Mouse (Mus musculus) right cerebral cortex, postnatal 25 days (tissue): ENCODE measurements around the gene Mcfd2.
"Not testable (repeated sequence)": the region's sequence is repeated elsewhere in the genome, so short reads cannot be mapped to it uniquely, and the experiment has no call there.

Source experiments
- DNase-seq: peaks from one replicate; pipeline ENCODE4 v3.0.0; 2022

The Mcfd2 gene

DNA sequence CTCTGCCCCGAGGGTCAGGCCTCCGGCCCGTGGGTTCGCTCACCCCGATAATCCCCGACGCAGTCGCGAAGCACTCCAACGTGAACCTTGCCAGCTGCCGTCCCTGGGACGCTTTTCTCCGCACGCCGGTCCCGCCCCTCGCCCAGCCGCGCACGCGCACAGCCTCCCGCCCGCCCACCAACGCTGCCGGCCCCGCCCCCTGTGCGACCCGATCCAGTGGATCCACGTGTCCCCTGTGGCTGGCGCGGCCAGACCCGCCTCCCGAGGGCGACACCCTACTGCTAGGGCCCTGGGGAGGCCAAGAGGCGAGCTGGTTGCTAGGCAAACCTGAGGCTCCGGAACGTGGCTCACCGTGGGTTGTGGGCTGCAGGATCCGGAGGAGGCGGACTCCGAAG, at the start of gene Mcfd2:
Gene Mcfd2 (minus strand): TSS at position 144 of the 395 bp plus-strand sequence.
- peak; percentile 90 for DNase-seq

DNA sequence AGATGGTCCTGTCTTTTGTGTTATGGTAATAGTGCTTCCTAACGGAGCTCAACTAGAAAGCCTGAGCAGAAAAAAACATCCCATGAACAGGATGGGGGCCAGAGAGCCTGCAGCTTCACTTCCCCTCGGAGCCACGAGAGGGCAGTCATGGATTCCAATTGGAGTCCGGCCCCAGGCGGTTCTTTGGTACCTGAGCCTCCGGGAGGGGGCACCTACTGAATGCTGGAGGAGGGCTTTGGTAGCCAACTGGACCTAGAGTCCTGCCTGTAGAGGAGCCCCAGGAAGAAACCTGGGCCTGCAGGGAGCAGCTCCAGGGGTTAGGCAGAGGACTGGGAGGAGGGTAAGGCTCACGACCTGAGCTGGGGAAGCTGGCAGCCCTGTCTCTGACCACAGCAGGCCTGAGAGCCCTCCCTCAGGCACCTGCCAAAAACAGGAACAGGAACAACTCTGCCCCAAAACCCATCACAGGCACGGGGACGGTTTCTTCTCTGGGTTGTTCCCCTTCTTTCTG, 49.3 kb upstream of the Mcfd2 start:
- peak; percentile 89 for DNase-seq

DNA sequence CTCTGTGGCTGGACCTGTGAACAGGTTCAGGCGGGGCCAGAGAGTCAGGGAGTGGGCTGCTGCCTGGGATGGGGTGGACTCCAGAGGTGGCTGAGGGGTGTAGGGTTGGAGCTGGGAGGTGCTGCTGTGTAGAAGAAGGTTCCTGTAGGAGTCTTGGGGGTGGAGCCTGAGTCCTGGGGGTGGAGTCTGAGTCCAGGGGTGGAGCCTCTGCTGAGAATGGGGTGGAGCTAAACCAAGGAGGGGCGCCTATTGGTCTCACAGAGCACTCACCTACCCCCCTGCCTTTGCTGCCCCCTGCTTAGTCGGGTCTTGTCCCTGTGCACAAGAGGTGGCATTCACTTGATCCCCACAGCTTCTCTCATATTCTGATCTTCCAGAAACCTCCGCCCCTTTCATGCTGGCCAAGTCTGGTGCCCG, 48.8 kb upstream of the Mcfd2 start:
- DNase-seq: no peak

DNA sequence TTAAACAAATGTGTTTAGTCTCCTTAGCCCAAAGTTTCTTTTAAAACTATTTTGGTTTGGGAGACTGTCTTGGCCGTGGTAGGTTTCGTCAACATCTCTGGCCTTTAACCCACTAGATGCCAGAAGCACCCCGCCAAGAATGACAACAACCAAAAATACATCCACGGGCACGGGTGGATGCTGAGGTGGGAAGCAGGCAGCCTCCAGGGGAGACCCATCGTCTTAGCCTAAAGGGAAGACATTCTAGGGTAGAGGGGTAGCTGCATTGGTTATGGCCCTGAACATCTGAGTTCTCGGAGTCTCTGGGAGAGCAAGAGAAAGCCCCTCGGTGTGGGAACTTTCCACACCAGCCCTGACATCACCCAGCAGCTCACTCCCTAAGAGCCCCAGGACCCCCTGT, 48.4 kb upstream of the Mcfd2 start:
- DNase-seq: no peak

DNA sequence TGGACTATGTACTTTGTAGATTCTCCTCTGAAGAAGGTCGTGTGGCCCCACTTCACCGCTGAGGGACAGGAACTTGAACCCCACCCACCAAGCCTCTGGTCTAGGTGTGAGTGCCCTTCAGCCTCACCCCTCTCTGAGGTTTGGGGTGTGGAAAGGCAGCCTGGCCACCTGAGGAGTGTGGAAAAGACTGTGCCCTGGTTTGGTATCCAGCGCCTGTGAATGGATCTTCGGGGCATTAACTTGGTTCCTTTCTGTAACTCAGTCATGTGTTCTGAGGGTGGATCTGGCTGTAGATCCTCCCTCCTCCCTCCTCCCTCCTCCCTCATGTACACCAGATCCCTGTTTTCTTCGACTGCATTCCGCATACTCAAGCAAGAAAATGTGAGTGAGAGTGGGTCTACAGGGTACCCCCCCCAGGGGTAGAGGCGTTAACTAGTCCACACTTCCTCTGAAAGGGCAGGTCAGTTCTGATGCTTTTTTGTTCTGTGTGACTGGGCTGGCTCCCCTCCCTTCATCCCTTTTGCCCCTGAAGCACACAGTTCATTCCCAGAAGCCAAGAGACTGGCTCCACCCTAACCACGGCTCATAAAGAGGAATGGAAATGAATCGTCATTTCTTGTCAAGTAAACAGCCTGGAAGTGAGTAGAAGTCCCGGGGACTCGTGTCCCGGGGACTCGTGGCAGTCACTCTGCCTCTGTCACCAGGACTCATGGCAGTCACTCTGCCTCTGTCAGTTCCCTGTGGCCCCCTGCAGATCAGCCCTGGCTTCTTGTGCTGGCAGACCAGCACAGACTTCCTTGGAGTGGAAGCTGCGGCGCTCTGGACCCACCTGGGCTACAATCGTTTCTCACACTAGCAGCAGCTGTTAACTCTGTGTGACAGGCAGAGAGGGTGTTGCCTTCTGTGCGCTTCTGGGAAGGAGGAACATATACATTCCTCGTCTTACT, 47.5 kb upstream of the Mcfd2 start:
- no peak for DNase-seq

DNA sequence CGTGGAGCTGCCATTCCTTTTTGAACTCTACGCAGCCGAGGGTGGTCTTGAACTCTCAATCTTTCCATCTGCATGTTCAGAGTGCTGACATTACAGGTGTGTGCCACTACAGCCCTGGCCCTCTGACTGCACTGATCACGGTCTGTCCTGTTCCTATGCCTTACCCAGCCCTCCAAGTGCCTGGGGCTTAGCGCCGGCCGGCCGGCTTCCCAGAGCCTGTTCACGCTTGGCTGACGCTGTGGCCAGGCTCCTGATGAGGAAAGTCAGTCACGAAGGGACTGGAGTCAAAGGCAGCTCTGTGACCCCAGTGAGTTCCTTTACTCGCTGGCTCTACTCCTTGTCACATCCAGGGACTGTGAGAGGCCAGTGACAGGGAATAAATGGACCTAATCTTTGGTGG, 46.6 kb upstream of the Mcfd2 start:
- no peak for DNase-seq

DNA sequence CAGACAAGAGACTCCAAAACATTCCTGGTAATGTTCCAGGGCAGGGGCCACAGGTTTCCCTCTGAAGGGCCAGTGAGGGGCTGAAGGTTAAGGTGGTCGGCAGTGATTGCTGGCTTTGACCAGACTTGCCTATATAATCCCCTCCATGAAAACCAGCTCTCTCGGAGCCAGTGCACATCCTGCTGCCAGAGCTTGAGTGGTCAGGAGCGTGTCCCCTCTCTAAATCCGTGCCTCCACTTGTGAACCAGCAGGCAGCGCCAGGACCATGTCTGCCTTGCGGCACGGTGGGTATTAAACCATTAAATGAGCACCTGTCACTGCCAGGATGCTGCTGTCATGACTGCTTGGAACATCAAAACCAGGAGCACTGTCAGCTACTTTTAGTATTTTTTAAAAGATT, 44.8 kb upstream of the Mcfd2 start:
- DNase-seq: no peak

DNA sequence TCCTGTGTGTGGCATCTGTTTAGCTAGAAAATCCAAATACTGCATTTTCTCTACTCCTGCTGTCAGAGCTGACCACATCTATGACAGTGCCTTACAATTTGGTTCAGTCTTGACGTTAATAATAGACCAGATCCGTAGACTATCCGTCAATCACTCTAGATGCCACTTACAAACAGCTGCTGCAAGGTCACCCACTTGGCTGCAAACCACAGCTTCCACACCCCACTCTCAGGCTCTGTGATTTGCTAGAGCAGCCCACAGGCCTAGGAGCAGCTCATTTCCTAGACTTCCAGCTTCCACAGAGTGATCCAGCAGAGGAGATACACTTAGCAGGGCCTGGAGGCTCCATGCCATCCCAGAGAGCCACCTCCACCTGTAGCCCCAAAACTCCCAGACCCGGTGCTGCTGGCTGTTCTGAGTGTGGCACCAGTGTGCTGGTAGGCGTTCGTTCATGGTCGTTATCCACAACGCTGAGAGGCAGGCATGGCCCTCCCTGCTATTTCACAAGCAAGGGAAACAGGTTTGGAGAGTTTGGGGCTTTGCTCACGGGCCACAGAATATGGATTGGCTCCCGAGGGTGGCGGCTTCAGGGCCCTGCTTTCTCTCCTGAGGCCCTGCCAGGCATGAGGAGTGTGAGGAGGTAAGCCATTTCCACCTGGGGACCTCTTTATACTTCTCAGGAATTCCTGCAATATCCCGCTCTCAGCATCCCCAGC, 43.5 kb upstream of the Mcfd2 start:
- no peak for DNase-seq

DNA sequence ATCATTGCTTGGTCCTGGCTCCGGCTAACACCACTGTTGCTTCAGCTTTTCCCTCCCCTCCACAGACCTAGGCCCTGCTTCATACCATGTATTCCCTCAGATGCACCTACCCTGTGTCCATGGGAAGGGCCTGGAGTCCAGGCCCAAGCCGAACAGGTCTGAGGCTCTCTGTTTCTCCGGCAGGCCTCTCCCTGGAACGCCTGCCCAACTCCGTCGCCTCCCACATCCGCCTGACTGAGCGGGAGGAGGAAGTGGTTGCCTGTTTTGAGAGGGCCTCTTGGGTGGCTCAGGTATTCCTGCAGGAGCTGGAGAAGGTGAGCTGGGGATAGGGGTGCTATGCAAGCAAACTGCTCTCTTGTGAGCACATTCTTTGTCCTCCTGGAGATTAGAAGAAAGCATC, 41.0 kb upstream of the Mcfd2 start:
- no peak for DNase-seq

DNA sequence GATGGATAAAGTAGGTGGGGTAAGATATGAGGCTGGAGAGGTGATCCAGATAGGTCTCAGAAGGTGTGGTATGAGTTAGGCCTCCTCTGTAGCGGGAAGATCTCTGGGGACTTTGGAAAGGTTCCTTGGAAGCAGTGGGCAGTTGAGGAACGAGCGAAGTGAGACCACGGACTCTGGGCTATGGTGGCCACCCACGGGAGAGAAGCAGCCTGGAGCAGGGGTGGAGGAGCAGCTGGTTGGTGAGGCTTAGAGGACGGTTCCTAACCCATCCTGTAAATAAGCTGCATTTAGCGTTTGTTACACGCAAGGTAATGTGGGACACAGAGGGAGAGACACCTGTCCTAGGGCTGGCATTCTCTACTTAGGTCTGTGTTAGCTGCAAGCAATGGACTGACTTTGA, 39.3 kb upstream of the Mcfd2 start:
- DNase-seq: no peak

DNA sequence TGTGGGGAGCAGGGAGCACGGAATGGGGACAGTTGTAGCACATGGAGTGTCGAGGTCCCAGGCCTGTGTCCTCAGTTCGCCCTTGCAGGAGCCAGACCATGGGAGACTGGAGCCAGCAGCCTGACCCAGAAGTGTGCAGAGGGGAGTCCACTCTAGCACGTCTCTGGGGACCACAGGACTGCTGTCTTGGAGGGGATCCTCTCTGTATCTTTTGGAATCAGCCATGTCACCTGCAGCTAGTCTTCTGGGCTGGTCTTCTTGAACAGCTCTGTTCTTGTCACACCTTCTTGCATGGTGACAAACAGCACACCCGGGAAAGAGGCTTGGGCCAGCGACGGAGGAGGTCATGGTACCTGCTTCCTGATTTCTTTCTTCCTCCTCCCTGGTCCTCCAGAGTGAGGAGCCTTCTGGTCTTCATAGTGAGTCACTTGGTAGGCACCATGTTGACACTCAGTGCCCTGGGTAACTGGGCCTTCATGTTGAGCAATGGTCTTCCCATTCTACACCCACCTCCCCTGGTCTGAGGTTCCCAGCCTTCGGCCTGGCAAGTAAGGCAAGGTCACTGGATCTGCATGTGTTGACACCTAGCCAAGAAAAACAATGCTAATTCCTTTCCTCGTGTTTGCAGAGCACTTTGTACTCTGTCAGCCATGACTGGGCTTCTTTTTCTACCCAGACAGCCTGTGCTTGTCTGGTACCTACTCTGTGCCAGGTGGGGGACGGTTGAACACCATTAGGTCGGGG, 38.6 kb upstream of the Mcfd2 start:
- DNase-seq: no peak

DNA sequence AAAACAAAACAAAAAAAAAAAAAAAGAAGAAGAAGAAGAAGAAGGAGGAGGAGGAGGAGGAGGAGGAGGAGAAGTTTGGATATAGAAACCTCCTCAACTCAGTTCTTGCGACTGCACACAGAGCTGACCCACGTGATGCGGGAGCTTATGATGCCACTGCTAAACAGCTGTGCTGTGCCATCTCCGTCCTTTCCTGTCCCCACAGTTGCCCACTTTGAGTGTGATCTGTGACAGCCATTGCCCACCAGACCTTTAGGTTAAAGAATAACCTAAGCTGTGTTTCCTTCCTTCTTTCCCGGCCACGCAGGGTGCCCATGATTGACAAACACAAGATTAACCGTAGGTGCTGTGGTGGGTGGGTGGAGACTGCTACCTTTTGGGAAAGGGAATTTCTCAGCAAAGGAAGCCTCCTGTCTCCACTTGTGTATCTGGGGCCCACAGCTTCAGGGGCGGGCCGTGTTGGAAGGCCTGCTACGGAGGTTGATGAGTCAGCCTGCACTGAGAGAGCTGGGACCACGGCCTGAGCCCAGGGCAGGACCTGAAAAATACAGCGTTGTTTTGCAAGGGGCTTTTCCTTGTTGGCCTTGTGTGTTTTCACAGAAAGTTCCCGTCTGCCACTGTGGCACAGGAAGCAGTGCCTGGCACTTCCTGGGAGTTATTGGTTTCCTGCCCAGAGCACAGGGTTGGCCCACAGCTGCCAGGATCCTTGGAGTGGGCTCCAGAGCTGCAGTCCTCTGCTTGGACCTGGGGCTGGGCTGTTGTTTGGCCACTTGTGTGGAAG, 36.5 kb upstream of the Mcfd2 start:
- DNase-seq: no peak

DNA sequence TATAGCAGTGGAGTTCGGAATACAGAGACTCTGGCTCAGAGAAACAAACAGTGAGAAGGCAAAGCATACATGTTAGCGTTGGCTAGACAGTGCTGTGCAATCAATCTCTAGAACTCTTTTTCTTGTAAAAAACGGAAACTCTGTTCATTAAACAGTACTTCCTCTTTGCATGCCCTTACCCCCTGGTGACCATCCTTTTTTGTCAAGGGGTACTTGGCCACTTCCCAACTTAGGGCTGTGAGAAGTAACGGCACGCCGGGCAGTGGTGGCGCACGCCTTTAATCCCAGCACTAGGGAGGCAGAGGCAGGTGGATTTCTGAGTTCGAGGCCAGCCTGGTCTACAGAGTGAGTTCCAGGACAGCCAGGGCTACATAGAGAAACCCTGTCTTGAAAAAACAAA, 35.9 kb upstream of the Mcfd2 start:
- not testable (repeated sequence) for DNase-seq

DNA sequence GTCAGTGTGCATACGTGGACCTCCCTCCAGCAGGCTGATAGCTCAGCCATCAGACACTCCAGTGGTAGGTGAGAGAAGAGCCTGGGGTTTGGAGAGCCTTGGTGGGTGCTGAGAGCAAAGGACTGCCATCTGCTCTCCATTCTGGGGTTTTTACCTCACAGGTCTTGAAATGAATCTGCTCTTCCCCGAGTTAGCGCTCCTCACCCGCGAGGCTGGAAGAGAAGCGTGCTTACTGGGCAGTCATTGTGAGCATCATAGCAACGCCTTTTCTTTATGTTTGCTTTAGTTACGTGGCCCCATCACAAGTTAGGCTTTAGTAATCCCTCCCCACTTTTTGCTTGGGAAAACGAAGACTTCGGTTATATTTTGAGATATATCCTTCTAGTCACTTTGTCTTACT, 34.6 kb upstream of the Mcfd2 start:
- no peak for DNase-seq

DNA sequence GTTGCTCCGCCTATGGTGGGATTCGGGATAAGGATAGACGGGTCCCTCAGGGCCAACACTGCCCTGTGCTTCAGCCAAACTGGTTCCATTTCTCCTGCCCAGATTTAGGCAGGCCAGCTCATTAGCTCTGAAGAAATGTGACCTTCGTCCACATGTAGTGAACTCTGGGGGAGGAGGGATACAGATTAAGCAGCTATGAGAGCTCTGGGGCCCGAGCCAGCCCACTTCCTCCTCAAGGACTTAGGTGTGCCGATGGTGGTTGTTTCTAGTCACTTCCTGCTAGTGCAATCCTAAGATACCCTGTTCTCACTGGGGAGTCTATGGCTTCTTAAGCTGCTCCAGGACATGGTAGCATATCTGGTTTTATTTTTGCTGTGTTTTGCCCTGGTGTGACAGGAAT, 33.2 kb upstream of the Mcfd2 start:
- no peak for DNase-seq

DNA sequence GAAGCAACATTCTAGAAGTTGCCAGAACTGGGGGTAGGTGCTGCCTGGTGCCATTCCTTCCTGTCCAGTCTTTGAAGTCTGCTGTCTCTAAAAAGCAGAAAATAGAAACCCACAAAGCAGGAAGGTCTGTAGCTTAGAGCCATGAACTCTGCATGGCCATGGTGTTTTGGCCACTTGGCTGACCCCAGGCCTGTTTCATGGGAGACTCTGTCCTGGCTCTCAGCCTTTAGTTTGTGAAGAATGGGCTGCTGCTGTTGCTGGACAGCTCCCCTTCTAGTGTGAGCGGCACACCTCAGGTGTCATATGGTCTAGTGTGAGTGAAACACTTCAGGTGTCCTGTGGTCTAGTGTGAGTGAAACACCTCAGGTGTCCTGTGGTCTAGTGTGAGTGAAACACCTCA, 31.0 kb upstream of the Mcfd2 start:
- DNase-seq: not testable (repeated sequence)

DNA sequence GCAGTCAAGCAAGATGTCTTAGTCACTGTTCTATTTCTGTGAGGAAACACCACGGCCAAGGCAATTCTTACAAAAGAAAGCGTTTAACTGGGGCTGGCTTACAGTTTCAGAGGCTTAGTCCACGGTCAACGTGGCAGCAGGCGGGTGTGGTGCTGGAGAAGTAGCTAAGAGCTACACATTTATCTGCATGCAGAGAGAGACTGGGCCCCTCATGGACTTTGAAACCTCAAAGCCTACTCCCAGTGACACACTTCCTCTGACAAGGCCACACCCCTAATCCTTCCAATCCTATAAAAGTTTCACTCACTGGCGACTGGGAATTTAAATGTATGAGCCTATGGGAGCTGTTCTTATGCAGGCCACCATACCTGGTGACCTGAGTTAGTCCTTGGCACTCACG, 30.0 kb upstream of the Mcfd2 start:
- DNase-seq: no peak

DNA sequence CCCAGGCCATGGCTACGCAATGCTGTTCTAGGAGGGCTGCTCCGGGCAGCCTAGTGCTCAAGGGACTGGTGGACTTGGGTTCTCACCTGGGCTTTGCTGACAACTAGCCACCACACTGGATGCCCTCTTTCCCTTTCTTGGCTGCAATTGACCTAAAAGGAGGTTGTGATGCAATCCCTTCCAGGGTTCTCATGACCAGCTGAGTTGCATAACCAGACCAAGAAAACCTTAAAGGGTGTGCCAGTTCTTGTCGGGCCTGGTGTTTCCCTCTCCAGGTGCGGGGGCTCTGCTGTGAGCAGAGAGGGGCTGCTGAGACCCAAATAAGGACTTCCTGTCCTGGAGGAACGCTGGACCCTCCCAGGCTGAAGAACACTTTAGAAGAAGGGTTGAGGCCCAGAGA, 27.4 kb upstream of the Mcfd2 start:
- DNase-seq: no peak

DNA sequence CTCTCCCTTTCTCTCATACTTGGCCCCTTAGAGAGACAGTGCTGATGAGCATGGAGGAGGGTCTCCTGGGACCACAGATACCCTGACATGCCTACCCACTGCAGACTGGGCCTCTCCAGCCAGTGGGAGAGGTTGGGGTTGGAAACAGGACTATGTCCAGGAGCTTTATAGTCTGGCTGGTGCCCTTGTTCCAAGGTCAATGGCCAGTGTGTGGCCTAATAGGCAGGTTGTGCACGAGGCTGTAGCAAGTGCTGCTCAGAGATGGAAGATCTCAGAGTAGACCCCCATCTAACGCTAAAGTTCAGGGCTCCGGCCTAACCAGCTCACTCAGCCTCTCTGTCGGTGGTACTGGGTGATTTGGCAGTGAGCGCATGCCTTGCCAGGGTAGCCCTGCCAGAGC, 26.0 kb upstream of the Mcfd2 start:
- no peak for DNase-seq

DNA sequence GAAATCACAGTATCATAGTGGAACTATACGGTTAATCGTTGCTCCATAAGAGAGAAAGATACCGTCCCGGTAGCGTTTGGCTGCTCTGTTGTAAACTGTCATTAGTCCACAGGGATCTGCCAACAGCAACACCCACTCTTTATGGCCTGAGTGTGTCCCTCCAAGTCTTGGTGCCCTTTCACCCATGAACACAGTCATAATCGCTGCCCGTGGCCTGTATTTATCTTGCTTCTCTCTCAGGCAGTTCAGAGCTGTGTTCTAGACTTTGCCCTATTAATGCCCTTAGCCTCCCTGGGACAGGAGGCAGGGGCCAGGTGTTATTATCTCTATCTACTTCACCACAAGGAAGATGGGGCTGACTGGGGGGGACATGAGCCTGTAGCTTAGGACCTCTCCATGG, 25.3 kb upstream of the Mcfd2 start:
- DNase-seq: no peak

DNA sequence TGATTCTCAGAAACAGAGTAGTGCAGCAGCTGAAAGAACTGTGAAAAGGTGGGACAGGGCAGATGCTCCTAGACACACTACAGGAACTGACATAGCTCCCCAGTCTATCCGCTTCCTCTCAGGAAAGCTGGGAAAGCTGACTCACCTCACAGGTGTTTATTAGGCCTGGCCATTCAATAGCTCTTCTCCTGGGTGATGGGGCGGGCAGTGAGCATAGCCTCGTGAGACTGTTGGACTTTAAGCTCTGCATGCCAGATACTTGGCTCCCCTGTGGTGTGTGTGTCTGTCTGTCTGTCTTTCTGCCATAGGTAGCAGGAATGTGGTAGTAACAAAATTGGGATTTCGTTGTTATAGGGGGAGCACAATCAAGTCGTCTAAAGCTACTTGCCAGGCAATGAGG, 23.6 kb upstream of the Mcfd2 start:
- no peak for DNase-seq

DNA sequence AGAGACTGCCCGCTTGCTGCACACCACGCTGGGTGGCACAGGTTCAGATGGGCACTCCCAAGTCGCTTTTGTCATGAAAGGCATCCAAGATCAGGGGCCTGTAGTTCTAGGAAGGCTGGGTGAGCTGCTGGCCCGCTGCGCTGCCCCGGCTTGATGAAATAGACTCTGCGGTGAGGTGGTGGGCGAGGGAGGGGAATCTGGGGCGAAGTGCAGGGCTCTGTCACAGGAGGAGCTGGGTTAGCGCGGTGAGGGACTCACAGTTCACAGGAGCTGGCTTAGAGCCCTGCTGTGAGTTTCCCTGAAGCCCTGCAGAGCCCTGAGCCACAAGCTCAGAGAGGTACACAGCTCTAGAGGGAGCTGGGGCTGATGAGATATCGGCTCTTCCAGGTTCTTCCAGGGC, 22.4 kb upstream of the Mcfd2 start:
- DNase-seq: no peak
